Mouse (Mus musculus) activated CD4-positive, CD25-positive, alpha-beta regulatory T cell (primary cell): ENCODE measurements around the gene Esf1. TPM values are rescaled to one million over a fixed set of nuclear protein-coding genes. Genes with fewer than 3 reads are reported as not detected.

Experiments used
- polyA plus RNA-seq, 2 experiments: library from polyadenylated mRNA; unstranded; fragments of 100-300 nt; shearing (Covaris generic); gene quantifications; one replicate each; pipeline ENCODE4 v1.2.1; 2017

Gene Esf1
- 10 to 100 TPM; 16.0 to 24.6 TPM for polyA plus RNA-seq

GRCm38 (mm10) chr2:140170127-140170802 lies at the start of gene Esf1, which contains the start of gene Ndufaf5:
Esf1 (minus strand) TSS chr2:140170564.
Ndufaf5 (plus strand) TSS chr2:140170649.

GRCm38 (mm10) chr2:140151743-140152142 lies 18.6 kb downstream of the Esf1 start, which contains the start of gene Gm17374:
Gm17374 (plus strand) TSS chr2:140152043.

Other genes with a start within 250 kb of the Esf1 start
- gene Tasp1, start 103.8 kb downstream of the Esf1 start, polyA plus RNA-seq = 100 to 1,000 TPM in 1 of 2 experiments, 10 to 100 TPM in 1; 84.0 to 103 TPM
- not detected for gene Gm17374, start 18.5 kb downstream of the Esf1 start, polyA plus RNA-seq
- 10 to 100 TPM; 16.9 to 17.9 TPM for gene Ndufaf5, start 85 bp upstream of the Esf1 start, polyA plus RNA-seq
- gene Sel1l2, start 219.1 kb upstream of the Esf1 start, polyA plus RNA-seq = under 1 TPM in 1 of 2 experiments, not detected in 1; 0.26 TPM
- 1 to 10 TPM in 1 of 2 experiments, not detected in 1; 1.3 TPM for gene Macrod2, start 224.7 kb upstream of the Esf1 start, polyA plus RNA-seq